Mouse (Mus musculus) adrenal gland, postnatal 14 days (tissue): Measurements from ENCODE around the gene Zfp12. TPM values are rescaled to one million over a fixed set of nuclear protein-coding genes. Genes with fewer than 3 reads are reported as not detected.

ENCODE experiments used
- DNase-seq: peaks from one replicate; pipeline ENCODE4 v3.0.0; 2021; ENCODE audit warnings: mixed read lengths
- total RNA-seq: library from RNA; stranded (reverse); gene quantifications from 2 replicates; pipeline ENCODE4 v1.2.3, GENCODE M21; 2021

Zfp12 gene
- total RNA-seq, 1 experiment from 2014 or later: 19.7 TPM

GRCm38 (mm10) chr5:143266794-143267193 lies 31.8 kb downstream of the Zfp12 start:
- DNase-seq: no peak

DNA sequence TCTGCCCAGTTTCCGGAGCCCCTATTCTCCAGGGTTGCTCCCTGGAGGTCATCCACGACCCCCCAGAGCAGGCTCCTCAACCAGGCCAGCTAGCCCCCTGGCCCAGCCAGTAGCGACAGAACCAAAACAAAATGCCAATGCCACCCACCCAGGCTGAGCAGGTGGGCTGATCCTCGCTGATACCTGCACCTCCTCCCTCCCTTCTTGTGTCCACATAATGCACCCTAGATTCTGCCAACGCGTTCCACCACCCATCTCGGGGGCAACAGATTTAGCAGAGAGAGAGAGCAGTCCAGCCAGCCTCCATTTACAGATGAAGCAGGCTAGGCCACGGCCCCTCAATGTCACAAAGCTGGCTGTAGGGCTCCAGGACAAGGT lies 34.0 kb downstream of the Zfp12 start:
- DNase-seq: no peak

DNA sequence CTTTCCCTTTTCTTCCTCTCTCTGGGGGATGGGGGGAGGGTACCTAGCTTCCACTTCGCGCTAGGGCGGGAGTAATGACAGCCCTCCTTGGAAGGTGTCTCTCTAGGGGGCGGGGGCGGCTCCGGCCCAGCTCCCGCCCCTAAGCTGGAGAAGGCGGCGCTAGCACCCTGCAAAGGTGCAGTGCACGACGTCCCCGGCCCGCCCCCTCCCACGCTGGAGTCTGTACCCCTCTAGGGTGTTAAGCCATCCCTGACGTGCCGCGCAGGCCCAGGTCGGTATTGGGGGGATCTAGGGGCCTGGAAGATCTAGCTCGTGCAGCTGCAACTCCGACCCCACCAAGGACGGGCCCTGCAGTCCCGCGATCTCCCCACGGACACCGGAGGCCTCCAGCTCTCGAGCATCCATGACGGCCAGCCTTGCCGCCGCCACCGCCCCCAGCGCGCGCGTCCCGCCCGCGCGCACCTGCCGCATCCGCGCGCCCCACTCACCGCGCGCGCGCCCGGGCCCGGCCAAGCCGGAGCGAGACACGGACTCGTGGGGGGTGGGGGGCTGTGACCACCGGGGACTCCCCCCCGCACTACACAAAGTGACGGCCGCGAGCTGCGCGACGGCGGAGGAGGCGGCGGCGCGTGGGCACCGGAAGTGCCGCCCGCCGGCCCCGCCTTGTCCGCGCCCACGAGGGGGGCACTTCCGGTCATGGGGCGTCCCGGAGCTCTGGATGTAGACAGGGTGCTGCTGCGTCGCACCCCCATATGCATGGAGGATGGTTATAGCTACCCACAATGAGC lies 34.6 kb downstream of the Zfp12 start, which contains the start of gene Zfp316:
Zfp316 (minus strand) TSS at position 660 of the 788 bp plus-strand sequence.
- DNase-seq: peak; percentile 87

DNA sequence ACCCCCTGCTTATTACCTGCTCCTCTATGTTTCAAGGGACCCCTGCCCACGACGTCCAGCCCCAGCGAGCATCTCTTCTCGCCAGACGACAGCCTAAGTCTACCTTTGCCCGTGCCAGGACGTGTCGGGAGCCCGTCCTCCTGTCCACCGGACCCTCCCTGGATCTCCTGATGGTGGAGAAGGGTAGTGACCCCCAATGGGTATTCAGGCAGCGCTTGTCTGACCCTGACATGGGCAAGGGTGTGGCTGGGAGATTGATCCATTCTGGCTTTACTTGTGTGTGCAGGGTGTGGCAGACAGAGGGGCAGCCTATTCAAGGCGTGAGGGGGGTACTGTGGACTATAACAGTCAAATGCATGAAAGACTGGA lies 35.2 kb downstream of the Zfp12 start:
- no peak for DNase-seq

- no peak for DNase-seq
Measured at GRCm38 (mm10) chr5:143271642-143272041, 36.7 kb downstream of the Zfp12 start.

DNA sequence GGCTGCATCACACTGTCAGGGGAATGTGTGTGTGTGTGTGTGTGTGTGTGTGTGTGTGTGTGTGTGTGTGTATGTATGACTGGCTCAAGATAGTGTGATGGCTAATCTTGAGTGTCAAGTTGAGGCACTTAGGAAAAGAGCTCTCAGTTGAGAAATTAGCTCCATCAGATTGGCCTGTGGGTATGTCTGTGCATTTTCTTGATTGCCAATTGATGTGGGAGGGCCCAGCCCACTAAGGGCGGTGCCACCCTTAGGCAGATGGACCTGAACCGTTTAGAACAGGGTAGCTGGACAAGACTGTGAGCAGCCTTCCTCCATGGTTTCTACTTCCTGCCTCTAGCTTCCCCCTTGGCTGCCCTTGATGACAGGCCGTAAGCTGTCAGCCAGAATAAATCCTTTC lies 37.1 kb downstream of the Zfp12 start:
- no peak for DNase-seq

DNA sequence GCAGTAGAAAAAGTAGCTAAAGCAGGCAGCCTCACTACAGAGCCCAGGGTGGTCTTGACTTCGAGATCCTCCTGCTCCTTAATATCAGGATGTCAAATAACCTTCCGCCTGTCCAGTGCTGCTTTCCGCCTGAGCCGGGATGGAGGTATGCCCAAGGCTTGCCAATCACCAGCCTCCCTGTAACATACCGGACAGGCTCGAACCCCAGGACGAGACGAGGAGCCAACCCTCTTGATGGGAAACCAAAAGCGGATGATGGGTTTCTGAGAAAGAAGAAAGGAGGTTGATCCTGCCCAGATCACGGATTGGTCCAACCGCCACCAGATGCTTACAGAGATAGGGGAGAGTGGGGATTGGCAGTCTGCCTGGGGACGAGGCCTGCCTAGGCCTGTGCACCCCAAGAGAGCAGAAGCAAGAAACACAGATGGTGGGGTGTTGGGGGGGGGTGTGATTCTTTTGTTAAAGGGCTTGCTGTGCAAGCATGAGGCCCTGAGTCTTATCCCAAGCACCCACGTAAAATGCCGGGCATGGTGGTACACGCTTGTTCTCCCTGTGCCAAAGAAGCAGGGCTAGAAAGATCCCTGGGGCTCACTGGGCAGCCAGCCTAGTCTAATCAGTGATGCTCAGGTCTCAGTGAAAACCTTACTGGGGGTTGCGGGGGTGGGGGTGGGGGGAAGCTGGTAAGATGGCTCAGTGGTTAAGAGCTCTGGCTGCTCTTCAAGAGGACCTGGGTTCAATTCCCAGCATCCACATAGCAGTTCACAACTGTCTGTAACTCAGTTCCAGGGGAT lies 37.8 kb downstream of the Zfp12 start:
- no peak for DNase-seq

GRCm38 (mm10) chr5:143275761-143276160 lies 40.8 kb downstream of the Zfp12 start:
- DNase-seq: no peak

DNA sequence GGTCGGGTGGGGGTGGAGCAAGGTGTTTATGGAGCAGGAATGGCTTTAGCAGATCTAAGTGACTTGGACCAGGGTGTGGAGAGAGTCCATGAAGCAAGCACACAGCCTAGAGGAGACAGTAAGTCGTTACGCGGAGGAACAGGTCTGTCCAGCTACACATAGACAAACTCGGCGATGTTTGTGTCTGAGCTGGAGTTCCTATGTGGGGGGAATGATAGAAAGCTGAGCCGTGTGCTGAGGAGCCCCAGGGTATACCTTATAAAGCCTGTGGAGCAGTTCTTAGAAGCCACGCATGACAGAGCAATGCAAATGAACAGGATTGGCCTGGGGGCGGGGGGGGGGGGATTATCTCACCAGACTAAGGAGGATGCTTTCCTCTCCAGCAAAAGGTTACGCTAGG lies 44.3 kb downstream of the Zfp12 start:
- DNase-seq: no peak

- no peak for DNase-seq
Measured at GRCm38 (mm10) chr5:143284762-143285161, 49.8 kb downstream of the Zfp12 start.

DNA sequence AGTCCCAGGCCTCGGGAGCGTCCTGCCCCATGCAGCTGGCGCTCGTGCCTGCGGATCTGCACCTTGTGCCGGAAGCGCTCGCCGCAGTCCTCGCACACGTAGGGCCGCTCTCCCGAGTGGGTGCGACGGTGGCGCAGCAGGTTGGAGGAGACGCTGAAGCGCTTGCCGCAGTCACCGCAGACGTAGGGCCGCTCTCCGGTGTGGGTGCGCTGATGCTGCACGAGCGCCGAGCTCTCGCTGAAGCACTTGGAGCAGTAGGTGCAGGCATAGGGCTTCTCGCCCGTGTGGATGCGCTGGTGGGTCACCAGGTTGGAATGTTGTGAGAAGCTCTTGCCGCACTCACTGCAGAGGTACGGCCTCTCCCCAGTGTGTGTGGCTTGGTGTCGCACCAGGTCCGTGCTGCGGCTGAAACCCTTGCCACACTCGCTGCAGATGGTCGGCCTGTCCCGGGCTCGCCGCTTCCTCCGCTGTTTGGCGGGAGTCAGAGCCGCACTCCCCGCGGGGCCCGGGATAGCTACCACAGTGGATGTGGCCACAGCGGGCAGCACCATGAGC lies 52.9 kb downstream of the Zfp12 start:
- peak; percentile 31 for DNase-seq

- no peak for DNase-seq
Measured at GRCm38 (mm10) chr5:143288378-143288911, 53.5 kb downstream of the Zfp12 start.

GRCm38 (mm10) chr5:143289299-143289698 lies 54.3 kb downstream of the Zfp12 start:
- DNase-seq: no peak

GRCm38 (mm10) chr5:143292879-143293278 lies 57.9 kb downstream of the Zfp12 start:
- no peak for DNase-seq

- DNase-seq: peak; percentile 47
Measured at GRCm38 (mm10) chr5:143293404-143293803, 58.4 kb downstream of the Zfp12 start, which contains the start of gene Zfp853. Gene Zfp853 (minus strand): TSS chr5:143293623.

GRCm38 (mm10) chr5:143294862-143295261 lies 59.9 kb downstream of the Zfp12 start:
- DNase-seq: no peak

GRCm38 (mm10) chr5:143295330-143295729 lies 60.4 kb downstream of the Zfp12 start:
- DNase-seq: no peak

- DNase-seq: no peak
Measured at GRCm38 (mm10) chr5:143297986-143298385, 63.0 kb downstream of the Zfp12 start.

GRCm38 (mm10) chr5:143298391-143298790 lies 63.4 kb downstream of the Zfp12 start:
- no peak for DNase-seq
